Mouse (Mus musculus): ENCODE measurements around the gene Aldh6a1.

The Aldh6a1 gene

GRCm38 (mm10) chr12:84450718-84451646 lies at the start of gene Aldh6a1, which contains the start of gene Lin52:
Gene Aldh6a1 (minus strand): TSS chr12:84451004.
Gene Lin52 (plus strand): TSS chr12:84451422.
- DNase-seq (ENCODE audit: low read depth, low spot score) = peak; percentile 100

DNA sequence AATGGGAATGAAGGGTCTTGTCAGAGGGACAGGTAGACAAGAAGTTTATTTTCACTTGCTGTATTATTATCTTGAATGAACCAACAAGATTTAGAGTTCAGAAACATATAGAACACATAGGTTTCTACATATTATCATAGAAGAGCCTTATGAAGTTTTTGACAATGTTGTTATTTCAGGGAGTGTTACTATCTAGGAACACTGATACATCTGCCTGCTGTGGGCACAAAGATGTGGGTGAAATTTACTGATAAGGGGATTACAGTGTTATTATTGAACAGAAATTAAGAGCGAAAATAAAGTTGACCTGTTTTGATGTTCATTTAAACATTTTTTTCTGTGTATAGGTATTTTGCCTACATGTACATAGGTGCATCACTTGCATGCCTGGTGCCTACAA lies 46.0 kb upstream of the Aldh6a1 start:
- DNase-seq (ENCODE audit: low read depth, low spot score) = no peak

DNA sequence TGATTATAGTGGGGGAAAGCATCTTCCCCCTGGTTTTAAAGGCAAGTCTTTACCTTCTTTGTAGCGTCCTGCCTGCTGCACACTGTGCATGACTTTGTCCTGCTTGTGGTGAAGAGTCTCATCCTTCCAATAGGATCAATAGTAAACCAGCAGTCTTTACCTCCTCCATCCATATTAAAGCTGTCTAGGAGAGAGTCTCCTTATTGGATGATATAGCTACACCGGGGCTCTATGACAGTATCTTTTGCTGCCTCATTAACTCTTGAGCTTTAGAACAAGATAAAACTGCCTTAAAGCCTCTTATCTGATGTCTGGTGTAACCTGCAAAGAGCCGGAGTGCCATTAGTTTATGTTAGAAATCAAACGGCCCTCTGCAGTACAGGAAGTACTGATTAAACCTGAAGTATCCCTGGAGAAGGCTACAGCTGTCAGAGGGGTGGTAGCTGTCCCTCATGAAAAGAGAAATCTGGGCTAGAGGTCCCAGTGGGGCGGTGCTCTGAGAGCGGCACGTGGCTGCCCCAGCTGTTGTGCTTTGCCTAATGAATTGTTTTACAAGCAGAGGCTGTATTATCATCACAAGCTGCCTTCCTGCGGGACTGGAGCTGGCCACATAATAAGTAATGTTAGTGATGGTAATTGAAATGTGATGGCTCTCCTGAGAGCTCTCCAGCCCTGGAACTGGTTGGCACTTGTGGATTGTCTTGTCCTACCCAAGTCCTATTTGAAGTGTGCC lies 36.7 kb upstream of the Aldh6a1 start:
- DNase-seq (ENCODE audit: low read depth, low spot score) = peak; percentile 3

DNA sequence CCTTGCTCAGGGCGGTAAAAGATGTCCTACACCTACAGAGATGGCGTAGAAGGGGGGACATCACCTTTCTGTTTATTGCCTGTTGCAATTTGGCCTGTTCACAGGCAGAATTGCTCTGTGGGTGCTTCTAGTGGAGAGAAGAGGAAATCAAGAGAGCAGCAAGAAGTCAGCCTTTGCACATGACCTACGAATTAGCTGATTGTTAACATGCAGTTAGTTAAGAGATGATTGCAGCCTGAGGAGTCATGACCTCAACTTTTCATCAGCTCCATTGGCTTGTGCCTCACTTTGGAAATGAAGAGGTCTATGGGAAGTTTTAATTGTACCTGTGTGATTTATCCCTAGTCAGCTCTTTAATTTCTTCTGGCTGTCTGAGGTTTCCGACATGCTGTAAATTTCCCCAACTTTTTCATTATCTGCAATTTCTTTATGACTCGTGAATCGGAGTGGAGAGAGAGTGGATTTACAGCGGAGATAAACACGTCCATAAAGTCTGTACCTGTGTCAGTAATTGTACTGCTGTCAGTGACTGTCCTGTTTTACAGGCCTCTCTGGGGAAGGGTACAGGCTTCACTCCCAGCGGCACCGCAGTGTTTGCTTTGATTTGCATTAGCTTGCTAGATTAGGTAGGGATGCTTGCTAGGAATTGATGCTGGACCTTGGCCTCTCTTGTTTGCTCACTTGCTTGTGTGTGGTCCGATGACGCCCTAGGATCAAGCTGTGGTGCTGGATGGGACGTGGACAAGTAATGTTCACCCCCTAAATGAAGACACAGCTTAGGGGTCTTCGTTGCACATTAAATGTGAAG lies 32.2 kb upstream of the Aldh6a1 start:
- no peak for DNase-seq (ENCODE audit: low read depth, low spot score)

DNA sequence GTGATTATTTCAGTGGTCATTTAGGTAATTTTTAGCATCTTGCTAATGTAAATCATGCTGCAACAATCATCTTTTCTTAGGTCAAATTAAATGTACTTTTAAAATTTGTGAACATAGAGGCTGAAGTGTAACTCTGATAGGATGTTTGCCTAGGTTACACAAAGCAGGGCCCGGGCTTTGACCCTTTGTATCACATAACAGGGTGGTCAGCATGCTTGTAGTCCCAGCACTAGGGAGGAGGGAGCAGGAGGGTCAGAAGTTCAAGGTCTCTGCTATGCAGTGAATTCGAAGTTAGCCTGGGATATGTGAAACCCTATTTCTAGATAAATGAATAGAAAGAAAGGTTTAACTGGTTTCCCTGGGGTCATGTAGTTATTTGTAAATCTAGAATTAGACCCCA lies 30.4 kb upstream of the Aldh6a1 start:
- no peak for DNase-seq (ENCODE audit: low read depth, low spot score)

GRCm38 (mm10) chr12:84478937-84479336 lies 28.1 kb upstream of the Aldh6a1 start:
- no peak for DNase-seq (ENCODE audit: low read depth, low spot score)

GRCm38 (mm10) chr12:84468701-84469100 lies 17.9 kb upstream of the Aldh6a1 start:
- DNase-seq (ENCODE audit: low read depth, low spot score) = peak; percentile 27

GRCm38 (mm10) chr12:84462856-84463255 lies 12.1 kb upstream of the Aldh6a1 start:
- no peak for DNase-seq (ENCODE audit: low read depth, low spot score)

DNA sequence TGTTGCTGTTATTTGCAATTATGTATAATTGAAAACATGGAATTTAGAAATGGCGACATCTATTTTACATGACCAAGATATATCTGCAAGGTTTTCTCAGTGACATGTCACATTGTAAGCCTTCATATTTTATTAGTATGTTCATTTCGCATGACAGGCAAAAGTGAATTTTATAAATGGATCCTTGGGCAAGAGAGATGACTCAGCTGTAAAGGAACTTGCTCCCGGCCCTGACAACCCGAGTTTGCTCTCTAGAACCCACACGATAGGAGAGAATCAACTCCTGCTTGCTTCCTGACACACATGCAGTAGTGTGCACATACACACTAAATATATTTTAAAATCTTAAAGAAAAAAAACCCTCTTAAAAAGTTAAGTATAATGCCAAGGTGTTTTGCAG lies 10.6 kb upstream of the Aldh6a1 start:
- DNase-seq (ENCODE audit: low read depth, low spot score) = no peak

DNA sequence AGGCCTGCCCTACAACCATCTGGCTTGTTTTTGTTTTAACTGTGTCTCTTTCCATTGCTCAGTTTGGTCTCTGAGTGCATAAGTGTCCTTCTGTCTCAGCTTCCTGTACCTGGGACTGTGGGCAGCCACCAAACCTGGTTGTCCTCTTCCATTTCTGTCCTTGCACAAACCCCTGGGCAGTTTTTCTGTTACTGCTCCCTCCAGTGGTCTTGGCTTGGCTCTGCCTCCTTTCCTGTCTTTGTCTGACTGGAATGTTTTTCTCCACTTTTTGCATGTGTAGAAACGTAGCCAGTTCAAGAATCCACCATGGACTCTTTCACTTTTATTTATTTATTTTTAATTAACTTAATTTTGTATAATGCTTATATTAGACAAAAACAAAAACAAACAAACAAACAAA lies 9.0 kb upstream of the Aldh6a1 start:
- no peak for DNase-seq (ENCODE audit: low read depth, low spot score)

- DNase-seq (ENCODE audit: low read depth, low spot score) = no peak
Observed at GRCm38 (mm10) chr12:84456911-84457310, 6.1 kb upstream of the Aldh6a1 start.

DNA sequence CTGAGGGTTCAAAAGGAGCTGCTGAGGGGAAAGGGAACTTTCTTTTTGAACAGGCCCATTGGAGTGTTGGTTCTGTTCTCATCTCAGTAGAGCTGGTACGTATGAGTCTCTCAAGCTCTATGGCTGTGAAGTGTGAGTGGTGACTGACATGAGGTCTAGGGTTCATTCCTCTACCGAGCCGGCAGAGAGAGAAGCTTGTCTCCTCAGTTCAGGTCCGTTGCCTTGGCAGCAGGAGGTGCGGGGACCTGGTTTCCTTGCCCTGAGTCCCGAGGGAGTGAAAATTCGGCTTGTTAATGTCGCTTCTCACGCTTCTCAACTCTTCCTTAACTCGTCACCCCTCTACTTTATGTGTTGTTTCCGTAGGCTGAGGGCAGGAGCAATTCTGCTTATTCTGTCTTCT lies 997 bp upstream of the Aldh6a1 start:
- peak; percentile 6 for DNase-seq (ENCODE audit: low read depth, low spot score)

DNA sequence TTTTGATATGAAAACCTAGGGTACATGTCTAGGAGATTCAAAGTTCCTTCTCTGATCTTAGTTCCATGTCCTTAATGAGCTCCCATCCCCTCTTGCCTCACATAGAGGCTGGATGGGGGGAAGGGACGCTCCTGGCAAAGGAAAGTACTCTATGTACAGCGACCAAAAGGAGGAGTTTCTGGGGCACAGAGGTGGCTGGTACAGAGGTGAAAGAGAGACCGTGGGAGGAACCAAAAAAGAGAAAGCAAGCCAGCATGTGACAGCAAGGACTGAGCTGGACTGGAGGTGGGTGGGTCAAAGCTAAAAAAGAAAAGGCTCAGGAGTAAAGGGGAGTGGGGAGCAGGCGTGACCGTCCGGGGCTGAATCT lies 470 bp downstream of the Aldh6a1 start:
- peak; percentile 13 for DNase-seq (ENCODE audit: low read depth, low spot score)

- DNase-seq (ENCODE audit: low read depth, low spot score) = no peak
Observed at GRCm38 (mm10) chr12:84449887-84450286, 917 bp downstream of the Aldh6a1 start.

- no peak for DNase-seq (ENCODE audit: low read depth, low spot score)
Observed at GRCm38 (mm10) chr12:84448181-84448580, 2.6 kb downstream of the Aldh6a1 start.

- DNase-seq (ENCODE audit: low read depth, low spot score) = no peak
Observed at GRCm38 (mm10) chr12:84447386-84447785, 3.4 kb downstream of the Aldh6a1 start.

DNA sequence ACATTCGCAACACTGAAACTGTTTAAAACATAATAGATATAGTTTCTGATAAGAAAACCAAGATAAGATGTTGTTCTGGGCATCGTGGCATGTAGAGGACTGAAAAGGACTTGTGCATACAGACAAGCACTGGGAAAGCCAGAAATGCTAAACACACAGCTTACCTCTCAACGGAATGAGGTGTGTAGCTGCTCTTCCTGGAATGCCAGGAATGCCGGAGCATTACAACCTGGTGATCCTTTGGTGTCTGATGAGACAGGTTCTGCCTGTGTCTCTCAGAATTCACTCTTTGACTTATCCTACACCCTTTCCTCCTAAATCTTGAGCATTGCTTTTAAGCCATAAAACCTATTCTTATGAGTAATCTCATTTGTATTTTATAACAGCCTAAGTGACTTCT lies 8.3 kb downstream of the Aldh6a1 start:
- DNase-seq (ENCODE audit: low read depth, low spot score) = no peak

GRCm38 (mm10) chr12:84438697-84439096 lies 12.1 kb downstream of the Aldh6a1 start:
- no peak for DNase-seq (ENCODE audit: low read depth, low spot score)

- DNase-seq (ENCODE audit: low read depth, low spot score) = no peak
Observed at GRCm38 (mm10) chr12:84429825-84430224, 21.0 kb downstream of the Aldh6a1 start.

DNA sequence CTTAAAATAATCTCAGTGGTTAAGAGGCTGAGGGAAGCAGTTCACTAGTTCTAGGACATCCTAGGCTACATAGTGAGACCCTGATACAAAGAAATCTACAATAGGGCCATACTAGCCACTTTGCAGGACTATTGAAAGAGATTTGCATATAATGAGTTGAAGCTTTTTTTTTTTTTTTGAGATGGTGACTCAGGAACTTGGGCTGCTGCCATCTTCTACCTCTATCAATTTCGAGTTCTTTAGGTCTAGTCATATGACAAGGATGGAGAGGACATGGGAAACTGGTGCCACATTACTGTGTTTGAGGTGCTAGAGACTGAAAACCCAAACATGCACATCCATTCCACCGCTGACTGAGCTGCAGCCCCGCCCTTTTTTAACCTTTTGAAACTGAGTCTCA lies 26.8 kb downstream of the Aldh6a1 start:
- no peak for DNase-seq (ENCODE audit: low read depth, low spot score)

GRCm38 (mm10) chr12:84417605-84417922 lies 33.2 kb downstream of the Aldh6a1 start:
- no peak for DNase-seq (ENCODE audit: low read depth, low spot score)
